Mouse (Mus musculus) cerebellum, postnatal 10 days (tissue): Measurements from ENCODE around the gene Fosl1.
"Not testable (repeated sequence)": the region's sequence is repeated elsewhere in the genome, so short reads cannot be mapped to it uniquely, and the experiment has no call there.

Experiments used
- DNase-seq, 2 experiments: peaks; one replicate each; pipeline ENCODE4 v3.0.0; 2021; ENCODE audit warnings: mixed read lengths in 2 of 2

The Fosl1 gene

DNA sequence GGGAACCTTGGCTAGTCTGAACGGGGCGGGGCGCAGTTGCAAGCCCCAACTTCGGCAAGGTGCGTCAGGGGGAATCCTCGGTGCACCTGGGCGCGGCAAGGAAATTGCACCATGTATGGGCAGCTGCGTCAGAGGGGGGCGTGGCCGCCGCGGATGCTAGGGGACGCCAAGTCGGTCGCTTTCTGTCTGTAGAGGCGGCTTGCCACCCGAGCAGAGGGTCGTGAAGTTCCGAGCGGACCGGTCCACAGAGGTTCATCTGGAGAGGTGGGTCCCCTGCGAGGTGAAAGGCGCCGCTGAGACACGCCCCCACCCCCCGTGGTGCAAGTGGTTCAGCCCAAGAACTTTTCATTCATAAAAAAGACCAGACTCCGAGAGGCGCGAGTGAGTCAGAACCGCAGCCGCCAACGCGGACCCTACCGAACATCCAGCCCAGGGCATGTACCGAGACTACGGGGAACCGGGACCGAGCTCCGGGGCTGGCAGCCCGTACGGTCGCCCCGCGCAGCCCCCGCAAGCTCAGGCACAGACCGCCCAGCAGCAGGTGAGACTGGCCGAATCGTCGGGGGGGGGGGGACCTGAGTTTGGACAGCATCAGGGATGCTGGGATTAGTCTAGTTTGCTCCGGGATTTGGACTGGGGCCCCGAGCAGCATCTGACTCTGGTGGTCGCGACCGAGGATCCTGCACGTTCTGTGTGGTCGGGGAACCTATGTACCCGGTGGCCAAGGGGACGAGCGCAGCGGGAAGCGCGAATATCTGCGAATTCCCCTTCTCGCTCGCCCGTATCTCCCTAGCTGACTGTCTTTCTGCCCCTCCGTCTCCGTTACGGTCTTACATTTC lies at the start of gene Fosl1:
TSS of gene Fosl1 (plus strand) at position 33 of the 839 bp plus-strand sequence.
- DNase-seq = peak; percentile 84 to 86

DNA sequence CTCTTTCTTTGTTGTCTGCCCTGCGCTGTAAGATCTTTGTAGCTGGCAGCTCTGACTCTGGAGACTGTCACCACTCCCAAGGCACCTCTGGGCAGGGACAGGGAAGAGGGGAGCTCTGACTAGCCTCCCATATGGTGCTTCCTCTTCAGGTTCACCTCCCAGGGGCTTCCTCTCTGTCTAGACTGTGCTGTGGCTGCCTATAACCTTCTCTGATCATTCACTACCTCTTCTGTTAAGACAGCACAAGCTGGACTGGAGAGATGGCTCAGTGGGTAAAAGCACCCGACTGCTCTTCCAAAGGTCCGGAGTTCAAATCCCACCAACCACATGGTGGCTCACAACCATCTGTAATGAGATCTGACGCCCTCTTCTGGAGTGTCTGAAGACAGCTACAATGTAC lies 46.3 kb upstream of the Fosl1 start:
- not testable (repeated sequence) for DNase-seq

DNA sequence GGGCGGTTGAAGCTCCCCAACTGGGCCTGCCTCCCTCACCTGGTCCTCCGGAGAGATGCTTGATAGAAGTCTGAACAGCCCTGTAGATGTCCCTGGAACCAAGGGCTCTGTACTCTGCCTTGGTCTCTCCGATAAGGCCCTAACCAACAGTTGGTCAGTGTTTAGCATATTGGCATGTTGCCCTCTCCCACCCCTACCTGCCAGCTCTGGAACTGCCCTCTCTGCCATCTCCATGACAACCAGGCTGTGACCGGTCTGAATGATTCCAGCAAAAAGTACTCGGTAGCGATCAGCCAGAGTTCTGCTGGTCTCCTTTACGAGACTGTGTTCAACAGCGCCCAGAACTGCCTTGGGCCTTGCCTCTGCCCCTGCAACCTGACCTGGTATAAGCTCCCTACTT lies 45.1 kb upstream of the Fosl1 start, which contains the start of gene Tsga10ip:
TSS of gene Tsga10ip (minus strand) at position 234 of the 400 bp plus-strand sequence.
- DNase-seq = peak; percentile 68 to 73

GRCm38 (mm10) chr19:5405924-5406323 lies 41.4 kb upstream of the Fosl1 start:
- DNase-seq = no peak

DNA sequence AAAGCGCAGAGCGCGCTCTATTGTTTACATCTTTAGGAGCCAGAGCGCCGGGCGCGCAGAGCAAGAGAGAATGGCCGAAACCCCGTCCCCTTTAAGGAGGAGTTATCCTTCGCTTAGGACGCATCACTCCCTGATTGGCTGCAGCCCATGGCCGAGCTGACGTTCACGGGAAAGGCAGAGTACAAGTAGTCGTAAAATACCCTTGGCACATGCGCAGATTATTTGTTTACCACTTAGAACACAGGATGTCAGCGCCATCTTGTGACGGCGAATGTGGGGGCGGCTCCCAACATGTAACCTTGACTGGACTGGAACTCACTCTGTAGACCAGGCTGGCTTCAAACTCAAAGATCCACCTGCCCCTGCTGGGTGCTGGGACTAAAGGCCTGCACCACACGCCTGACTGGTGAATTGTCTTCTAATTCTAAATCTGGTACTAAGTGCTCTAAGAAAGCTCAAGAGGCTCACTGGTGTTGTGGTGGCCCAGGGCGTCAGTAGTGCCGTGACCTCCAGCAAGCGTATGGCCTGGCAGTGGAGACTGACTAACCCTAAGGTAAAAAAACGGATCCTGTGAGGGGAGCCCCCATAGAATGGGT lies 40.7 kb upstream of the Fosl1 start:
- peak; percentile 49 to 59 for DNase-seq

- peak; percentile 70 to 82 for DNase-seq
Observed at GRCm38 (mm10) chr19:5407133-5407532, 40.2 kb upstream of the Fosl1 start.

DNA sequence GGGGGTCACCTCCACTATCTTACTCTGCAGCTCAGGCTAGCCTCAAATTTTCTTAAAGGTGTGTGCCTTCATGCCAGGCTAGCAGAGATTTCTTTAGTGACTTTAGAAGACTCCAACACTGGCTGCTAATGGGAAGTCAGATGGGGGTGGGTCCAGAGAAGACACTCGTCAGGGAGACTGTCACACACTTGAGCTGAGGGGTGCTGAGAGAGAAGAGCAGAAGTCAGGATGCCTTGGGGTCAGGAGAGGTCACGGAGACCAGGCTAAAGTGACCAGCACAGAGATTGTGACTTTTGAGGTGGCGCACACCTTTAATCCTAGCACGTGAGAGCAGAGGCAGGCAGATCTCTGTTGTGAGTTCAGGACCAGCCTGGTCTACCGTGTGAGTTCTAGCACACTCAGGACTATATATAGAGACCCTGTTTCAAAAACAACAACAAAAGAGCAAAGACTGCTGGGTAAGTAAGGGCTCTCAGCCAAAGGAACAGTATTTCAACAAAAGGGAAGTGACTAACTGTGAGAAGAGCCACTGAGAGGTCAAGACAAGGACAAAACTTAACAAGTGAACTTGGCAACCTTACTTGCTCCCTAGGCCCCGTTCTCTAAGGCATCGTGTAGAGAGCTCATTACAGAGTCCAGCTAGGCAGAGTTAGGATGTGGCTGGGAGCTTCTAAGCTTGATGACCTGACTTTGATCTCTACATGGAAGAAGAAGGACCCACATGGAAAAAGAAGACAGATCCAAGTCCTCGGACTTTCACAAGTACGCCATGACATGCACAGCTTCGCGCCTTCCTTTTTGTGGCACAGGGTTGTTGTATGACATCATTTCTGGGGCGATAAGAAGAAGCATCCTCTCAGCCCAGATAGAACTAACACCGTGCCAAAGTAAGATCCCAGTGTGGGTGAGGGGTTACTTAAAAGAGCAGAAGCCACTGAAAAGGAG lies 39.0 kb upstream of the Fosl1 start:
- no peak for DNase-seq

GRCm38 (mm10) chr19:5409068-5409467 lies 38.3 kb upstream of the Fosl1 start:
- peak in 1 of 2 experiments; percentile 52 for DNase-seq

GRCm38 (mm10) chr19:5410641-5411040 lies 36.7 kb upstream of the Fosl1 start:
- no peak for DNase-seq

GRCm38 (mm10) chr19:5411961-5412360 lies 35.4 kb upstream of the Fosl1 start:
- no peak for DNase-seq

DNA sequence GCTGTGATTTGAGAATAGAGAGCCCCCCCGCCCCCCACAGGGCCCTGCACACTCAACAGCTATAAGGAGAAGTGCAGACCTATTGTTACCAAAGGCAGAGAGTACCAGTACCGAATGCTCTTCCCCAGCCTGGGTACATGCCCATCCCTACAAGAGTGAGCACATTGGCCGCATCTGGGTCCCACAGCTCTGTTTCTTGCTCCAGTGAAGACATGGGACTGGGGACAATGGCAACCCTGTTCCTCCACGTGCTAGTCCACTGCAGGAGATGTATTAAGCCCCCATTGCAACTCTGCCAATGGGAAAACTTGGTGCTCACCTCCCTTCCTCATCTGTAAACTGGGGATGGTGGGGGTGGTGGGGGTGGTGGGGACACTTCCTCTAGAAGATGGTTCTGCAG lies 33.5 kb upstream of the Fosl1 start:
- DNase-seq = peak in 1 of 2 experiments; percentile 0

DNA sequence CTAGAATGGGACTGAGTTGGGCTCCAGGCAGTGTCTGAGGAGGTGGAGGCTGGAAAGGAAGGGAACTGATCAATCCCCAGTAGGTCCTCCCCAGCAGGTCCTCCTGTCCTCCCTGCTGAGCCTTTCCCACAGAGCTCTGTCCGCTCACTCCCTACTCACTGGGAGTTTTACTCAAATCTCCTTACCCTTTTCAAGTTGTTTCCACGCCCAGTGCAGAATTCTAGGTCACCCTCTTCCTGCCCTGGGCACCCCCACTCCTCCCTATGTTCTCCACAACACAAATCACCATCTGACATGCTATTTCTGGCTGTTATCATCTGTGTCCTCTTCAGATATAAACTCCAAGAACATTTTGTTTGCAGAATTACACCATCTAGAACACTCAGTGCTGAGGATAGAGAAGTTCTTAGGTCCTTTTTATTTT lies 32.8 kb upstream of the Fosl1 start:
- peak in 1 of 2 experiments; percentile 0 for DNase-seq

DNA sequence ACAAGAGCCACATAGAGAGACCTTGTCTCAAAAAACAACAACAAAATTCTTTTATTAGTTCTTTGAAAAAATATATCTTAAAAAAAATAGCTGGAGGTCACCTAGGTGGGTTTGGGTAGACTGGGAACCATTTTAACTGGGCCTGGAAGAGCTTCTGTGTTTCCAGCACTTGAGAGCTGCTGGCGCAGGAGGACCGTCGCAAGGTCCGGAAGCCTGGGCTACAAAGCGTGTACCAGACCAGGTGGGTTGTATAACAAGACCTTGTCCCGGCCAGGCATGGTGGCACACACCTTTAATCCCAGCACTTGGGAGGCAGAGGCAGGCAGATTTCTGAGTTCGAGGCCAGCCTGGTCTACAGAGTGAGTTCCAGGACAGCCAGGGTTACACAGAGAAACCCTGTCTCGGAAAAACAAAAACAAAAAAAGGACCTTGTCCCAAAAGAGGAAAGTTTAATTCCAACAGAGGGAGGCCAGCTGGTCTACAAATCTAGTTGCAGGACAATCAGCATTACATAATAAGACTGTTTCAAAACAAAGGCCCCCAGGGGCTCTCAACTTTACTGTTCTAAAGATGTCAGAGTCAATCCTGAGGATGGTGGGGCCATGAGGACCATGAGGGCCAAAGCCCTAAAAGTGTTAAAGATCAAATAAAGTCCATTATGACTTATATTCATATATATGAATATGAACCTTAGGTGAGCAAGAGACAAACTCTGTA lies 28.4 kb upstream of the Fosl1 start:
- DNase-seq = no peak

GRCm38 (mm10) chr19:5419630-5420029 lies 27.7 kb upstream of the Fosl1 start:
- no peak for DNase-seq

- DNase-seq = no peak
Observed at GRCm38 (mm10) chr19:5420579-5420978, 26.8 kb upstream of the Fosl1 start.

DNA sequence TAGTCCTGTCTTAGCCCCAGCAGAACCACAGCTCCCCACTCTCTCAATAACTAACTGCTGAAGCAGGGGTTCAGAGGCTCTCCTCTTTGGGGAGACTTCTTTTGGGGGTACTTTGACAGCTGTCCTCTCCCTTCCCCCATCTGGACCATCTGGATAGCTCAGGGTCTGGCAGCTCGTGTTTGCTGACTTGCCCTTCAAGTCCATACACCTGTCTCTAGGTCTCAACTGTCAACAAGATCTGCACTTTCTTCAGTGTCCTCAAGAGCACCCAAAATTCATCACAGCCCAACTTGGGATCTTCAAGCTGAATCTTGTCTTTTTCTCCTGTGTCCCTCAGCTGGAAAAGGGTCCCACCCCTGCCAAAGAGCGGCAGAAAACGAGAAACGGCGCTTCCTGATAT lies 25.6 kb upstream of the Fosl1 start:
- DNase-seq = peak in 1 of 2 experiments; percentile 44

- DNase-seq = peak; percentile 58 to 63
Observed at GRCm38 (mm10) chr19:5422267-5422666, 25.1 kb upstream of the Fosl1 start.

DNA sequence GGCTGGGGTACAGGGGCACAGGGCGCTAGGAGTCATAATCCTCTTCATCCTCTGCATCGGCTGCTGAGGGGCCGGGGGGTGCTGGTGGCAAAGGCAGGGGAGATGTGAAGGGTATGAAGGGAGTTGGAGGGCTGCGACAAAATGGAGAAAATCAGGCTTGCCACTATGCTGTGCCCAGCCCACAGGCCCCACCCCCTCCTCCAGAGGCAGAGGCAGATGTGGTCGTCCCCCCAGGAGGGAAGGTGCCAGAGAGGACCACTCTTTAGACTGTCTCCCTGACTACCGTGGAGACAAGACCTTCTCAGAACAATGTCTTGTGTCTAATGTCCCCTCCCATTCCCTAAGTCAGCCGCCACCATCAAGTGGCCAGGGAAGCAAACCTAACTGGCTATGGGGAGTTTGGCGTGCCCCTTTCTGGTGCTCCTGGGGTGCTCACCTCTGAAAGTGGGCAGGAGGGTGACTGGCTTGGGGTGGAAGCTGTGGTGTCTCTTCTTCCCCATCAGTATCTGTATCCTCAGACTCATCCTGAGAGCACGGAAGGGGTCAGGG lies 24.4 kb upstream of the Fosl1 start:
- peak in 1 of 2 experiments; percentile 26 for DNase-seq

DNA sequence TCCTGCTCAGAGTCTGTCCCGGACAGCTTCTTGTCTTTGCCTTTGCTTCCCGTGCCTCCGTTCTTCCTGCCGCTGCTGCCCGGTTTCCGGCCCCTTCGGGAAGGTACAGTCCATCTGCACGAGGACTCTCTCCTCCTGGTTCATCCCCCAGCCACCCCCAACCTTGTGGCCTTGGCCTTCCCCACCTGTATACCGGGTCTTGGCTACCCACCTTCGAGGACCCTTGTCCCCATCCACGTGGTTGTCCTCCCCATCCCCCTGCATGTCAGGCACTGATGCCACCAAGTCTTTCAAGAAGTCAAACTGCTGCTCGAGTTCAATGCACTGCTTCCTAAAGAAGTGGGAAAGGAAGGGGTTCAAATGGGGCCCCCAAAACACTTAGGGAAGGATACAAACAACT lies 23.8 kb upstream of the Fosl1 start:
- DNase-seq = peak in 1 of 2 experiments; percentile 29

GRCm38 (mm10) chr19:5424092-5424781 lies 23.1 kb upstream of the Fosl1 start:
- DNase-seq = peak; percentile 86
